Comparison of ENCODE assay signal across 8 mouse cellular contexts in the genomic region with DNA sequence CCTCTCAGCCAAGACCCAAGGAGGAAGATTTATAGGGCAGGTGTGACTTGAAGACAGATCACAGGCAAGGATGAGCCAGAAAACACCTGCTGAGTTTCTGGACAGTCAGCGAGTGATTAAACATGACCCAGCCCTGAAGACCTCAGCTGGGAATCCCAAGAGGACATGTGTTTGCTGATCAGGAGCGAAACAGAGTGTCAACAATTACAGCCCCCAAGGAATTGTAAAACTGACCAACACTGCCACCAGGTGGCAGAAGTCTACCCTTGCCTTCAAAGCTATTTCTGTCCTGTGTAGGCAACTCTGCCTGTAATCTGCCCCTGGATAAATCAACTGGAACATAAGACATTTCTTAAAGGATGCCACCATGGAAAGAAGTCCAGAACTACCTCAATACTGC. TPM values are rescaled to one million over a fixed set of nuclear protein-coding genes. Genes with fewer than 3 reads are reported as not detected.
DNase-seq lines count a peak whose midpoint lies in the region; ATAC-seq and TF ChIP-seq lines count a peak whose summit lies in the region.

No protein-coding gene starts in this region.

- WGBS in liver, embryonic 13.5 days (ENCODE audit: insufficient replicate concordance), result 7% methylated on average over 2 of the region's 2 CpGs
- WGBS in stomach, postnatal 0 days, result 5% methylated on average over 2 of the region's 2 CpGs

- peak; percentile 57 for ATAC-seq in liver, embryonic 13.5 days (ENCODE audit: low read depth)
- ATAC-seq in stomach, postnatal 0 days (ENCODE audit: low FRiP score, low TSS enrichment), result peak; percentile 49

- TF ChIP-seq EP300 in stomach, postnatal 0 days (optimal IDR thresholded peaks at IDR 0.05), result no peak

- peak; percentile 91 for TF ChIP-seq CTCF in stomach, postnatal 0 days (IDR thresholded peaks at IDR 0.05; ENCODE audit: low read depth)

- H3K4me3 ChIP-seq in liver, embryonic 13.5 days (replicated peaks), result no peak overlapping the region
- H3K4me3 ChIP-seq in stomach, postnatal 0 days (ENCODE audit: low read depth, low read length), result no peak overlapping the region

- intact Hi-C loops in gastrocnemius, postnatal 14 days (cut with DNase I; ENCODE audit: low total_unique reads), result loop anchor here (5.0 kb wide), 2 partner anchors 72 to 232 kb away; partner anchors contain the start of genes Entpd6 and Gins1

- H3K27ac ChIP-seq in liver, embryonic 13.5 days, result no peak overlapping the region
- no peak overlapping the region for H3K27ac ChIP-seq in stomach, postnatal 0 days (replicated peaks)

- no peaks in the 10 kb centered on the region for H3K36me3 ChIP-seq in liver, embryonic 13.5 days
- no peaks in the 10 kb centered on the region for H3K36me3 ChIP-seq in stomach, postnatal 0 days (ENCODE audit: control insufficient read depth, insufficient read depth, low read length)

- 0 out of 2 replicates have a peak overlapping the region, but pooled peaks have one; percentile 5 for H3K9ac ChIP-seq in liver, embryonic 13.5 days
- H3K9ac ChIP-seq in stomach, postnatal 0 days (ENCODE audit: low read length), result no peak overlapping the region; the same call in 1 of the 2 replicates

- H3K4me1 ChIP-seq in liver, embryonic 13.5 days (replicated peaks), result peaks cover 33% of the 10 kb centered on the region
- H3K4me1 ChIP-seq in stomach, postnatal 0 days (replicated peaks; ENCODE audit: control insufficient read depth, insufficient read depth), result peaks cover under 1% of the 10 kb centered on the region; the same call in 1 of the 2 replicates

- DNase-seq in 3T3-L1 (ENCODE audit: low read depth, low spot score) (peak; percentile 80), MEL-GATA-1-ER (ENCODE audit: extremely low read depth, low read depth) (peak; percentile 73)
- peak; percentile 47 to 52 for DNase-seq in cerebellum, postnatal 4 days (ENCODE audit: low spot score in 2 of 2)
- peak; percentile 54 for DNase-seq in gastrocnemius, postnatal 14 days
- DNase-seq in kidney, adult 18-20 months, result peak; percentile 72
- DNase-seq in liver, embryonic 13.5 days, result peak; percentile 55
- peak; percentile 61 for DNase-seq in neural tube, embryonic 10.5 days (ENCODE audit: extremely low spot score, low spot score)
- peak; percentile 71 for DNase-seq in stomach, postnatal 0 days (ENCODE audit: low spot score)

- H3K27me3 ChIP-seq in liver, embryonic 13.5 days, result peaks cover 3% of the 10 kb centered on the region; the same call in 1 of the 2 replicates
- H3K27me3 ChIP-seq in stomach, postnatal 0 days (ENCODE audit: control insufficient read depth, insufficient read depth, low read length), result no peaks in the 10 kb centered on the region

- H3K4me2 ChIP-seq in liver, embryonic 13.5 days, result no peak overlapping the region
- no peak overlapping the region for H3K4me2 ChIP-seq in stomach, postnatal 0 days (replicated peaks; ENCODE audit: low read depth)

- no peaks in the 10 kb centered on the region for H3K9me3 ChIP-seq in liver, embryonic 13.5 days (replicated peaks)
- no peaks in the 10 kb centered on the region for H3K9me3 ChIP-seq in stomach, postnatal 0 days (ENCODE audit: control insufficient read depth, low read length)

RNA-seq across cellular contexts. Expression of gene Acss1, which starts 6.6 kb away (rescaled TPM):
- 10 to 100 TPM; 12.2 to 25.3 TPM for total RNA-seq in gastrocnemius, postnatal 14 days (2021)
- polyA plus RNA-seq in liver, embryonic 13.5 days (2015; fragmentation: Nextera tagmentation; extraction: Ambion mirVana), result 28.7 and 44.7 TPM in 2 replicates
- polyA plus RNA-seq in stomach, postnatal 0 days (2015; fragmentation: Nextera tagmentation; extraction: Ambion mirVana), result 28.2 and 35.7 TPM in 2 replicates

RNA-seq across cellular contexts. Expression of gene Vsx1, which starts 14.3 kb away (rescaled TPM):
- total RNA-seq in gastrocnemius, postnatal 14 days (2021), result not detected
- polyA plus RNA-seq in liver, embryonic 13.5 days (2015; fragmentation: Nextera tagmentation; extraction: Ambion mirVana), result not detected in 2 replicates
- not detected in 2 replicates for polyA plus RNA-seq in stomach, postnatal 0 days (2015; fragmentation: Nextera tagmentation; extraction: Ambion mirVana)
